Mouse (Mus musculus): ENCODE measurements around the gene Raly. TPM values are rescaled to one million over a fixed set of nuclear protein-coding genes. Genes with fewer than 3 reads are reported as not detected.

The Raly gene
- polyA plus RNA-seq (2014; fragmentation: Illumina TruSeq; extraction: RNeasy Lipid Tissue Mini Kit (QIAGEN cat#74804); ENCODE audit: insufficient read depth, low read depth, low replicate concordance): 144 TPM

GRCm38 (mm10) chr2:154790656-154791483, at the start of gene Raly, which contains the start of gene a:
Raly (plus strand) TSS chr2:154791096.
a (plus strand) TSS chr2:154791402.

GRCm38 (mm10) chr2:154769930-154770329, 21.0 kb upstream of the Raly start, which contains the start of gene Gm14214:
Gm14214 (minus strand) TSS chr2:154770030.

GRCm38 (mm10) chr2:154892201-154893044, 101.5 kb downstream of the Raly start, which contains the start of gene Eif2s2:
Eif2s2 (minus strand) TSS chr2:154892935.

Other genes with a start within 250 kb of the Raly start
- not detected for gene 1700003F12Rik, start 244.0 kb upstream of the Raly start, polyA plus RNA-seq (2014; fragmentation: Illumina TruSeq; extraction: RNeasy Lipid Tissue Mini Kit (QIAGEN cat#74804); ENCODE audit: insufficient read depth, low read depth, low replicate concordance)
- gene Actl10, start 239.3 kb upstream of the Raly start, polyA plus RNA-seq (2014; fragmentation: Illumina TruSeq; extraction: RNeasy Lipid Tissue Mini Kit (QIAGEN cat#74804); ENCODE audit: insufficient read depth, low read depth, low replicate concordance): not detected
- gene Necab3, start 232.2 kb upstream of the Raly start, polyA plus RNA-seq (2014; fragmentation: Illumina TruSeq; extraction: RNeasy Lipid Tissue Mini Kit (QIAGEN cat#74804); ENCODE audit: insufficient read depth, low read depth, low replicate concordance): 0.71 TPM
- gene E2f1, start 221.2 kb upstream of the Raly start, polyA plus RNA-seq (2014; fragmentation: Illumina TruSeq; extraction: RNeasy Lipid Tissue Mini Kit (QIAGEN cat#74804); ENCODE audit: insufficient read depth, low read depth, low replicate concordance): 4.4 TPM
- 25.5 TPM for gene Pxmp4, start 187.4 kb upstream of the Raly start, polyA plus RNA-seq (2014; fragmentation: Illumina TruSeq; extraction: RNeasy Lipid Tissue Mini Kit (QIAGEN cat#74804); ENCODE audit: insufficient read depth, low read depth, low replicate concordance)
- 2.0 TPM for gene Zfp341, start 177.8 kb upstream of the Raly start, polyA plus RNA-seq (2014; fragmentation: Illumina TruSeq; extraction: RNeasy Lipid Tissue Mini Kit (QIAGEN cat#74804); ENCODE audit: insufficient read depth, low read depth, low replicate concordance)
- gene 4930519P11Rik, start 177.7 kb upstream of the Raly start, polyA plus RNA-seq (2014; fragmentation: Illumina TruSeq; extraction: RNeasy Lipid Tissue Mini Kit (QIAGEN cat#74804); ENCODE audit: insufficient read depth, low read depth, low replicate concordance): not detected
- gene Chmp4b, start 139.4 kb upstream of the Raly start, polyA plus RNA-seq (2014; fragmentation: Illumina TruSeq; extraction: RNeasy Lipid Tissue Mini Kit (QIAGEN cat#74804); ENCODE audit: insufficient read depth, low read depth, low replicate concordance): 183 TPM
- not detected for gene Gm14214, start 21.1 kb upstream of the Raly start, polyA plus RNA-seq (2014; fragmentation: Illumina TruSeq; extraction: RNeasy Lipid Tissue Mini Kit (QIAGEN cat#74804); ENCODE audit: insufficient read depth, low read depth, low replicate concordance)
- gene a, start 306 bp downstream of the Raly start, polyA plus RNA-seq (2014; fragmentation: Illumina TruSeq; extraction: RNeasy Lipid Tissue Mini Kit (QIAGEN cat#74804); ENCODE audit: insufficient read depth, low read depth, low replicate concordance): not detected
- 48.7 TPM for gene Eif2s2, start 101.8 kb downstream of the Raly start, polyA plus RNA-seq (2014; fragmentation: Illumina TruSeq; extraction: RNeasy Lipid Tissue Mini Kit (QIAGEN cat#74804); ENCODE audit: insufficient read depth, low read depth, low replicate concordance)
- 0.07 TPM for gene Gm14226, start 227.2 kb downstream of the Raly start, polyA plus RNA-seq (2014; fragmentation: Illumina TruSeq; extraction: RNeasy Lipid Tissue Mini Kit (QIAGEN cat#74804); ENCODE audit: insufficient read depth, low read depth, low replicate concordance)

Data from lung, adult 10 weeks (tissue).